Mouse (Mus musculus) telencephalon, adult 2 months (tissue): ENCODE results near the gene Lrch1.

Source experiments
- DNase-seq: peaks from one replicate; pipeline ENCODE4 v3.0.0-alpha.2; 2011; ENCODE audit warnings: low read depth, low spot score

Lrch1 gene

GRCm38 (mm10) chr14:74922039-74922736, 25.5 kb downstream of the Lrch1 start:
- no peak for DNase-seq

- DNase-seq, result no peak
Observed at GRCm38 (mm10) chr14:74921471-74921870, 26.2 kb downstream of the Lrch1 start.

- no peak for DNase-seq
Observed at GRCm38 (mm10) chr14:74919132-74919531, 28.5 kb downstream of the Lrch1 start.

- no peak for DNase-seq
Observed at GRCm38 (mm10) chr14:74918521-74919103, 29.1 kb downstream of the Lrch1 start.

GRCm38 (mm10) chr14:74917504-74918124, 30.1 kb downstream of the Lrch1 start:
- DNase-seq, result no peak

GRCm38 (mm10) chr14:74916691-74917090, 31.0 kb downstream of the Lrch1 start:
- no peak for DNase-seq

GRCm38 (mm10) chr14:74916075-74916474, 31.6 kb downstream of the Lrch1 start:
- no peak for DNase-seq

GRCm38 (mm10) chr14:74915658-74916057, 32.0 kb downstream of the Lrch1 start:
- no peak for DNase-seq

- peak; percentile 77 for DNase-seq
Observed at GRCm38 (mm10) chr14:74915025-74915424, 32.7 kb downstream of the Lrch1 start.

GRCm38 (mm10) chr14:74913381-74914230, 34.1 kb downstream of the Lrch1 start:
- DNase-seq, result no peak

GRCm38 (mm10) chr14:74910363-74910762, 37.3 kb downstream of the Lrch1 start:
- no peak for DNase-seq

- DNase-seq, result no peak
Observed at GRCm38 (mm10) chr14:74909021-74909420, 38.7 kb downstream of the Lrch1 start.

- no peak for DNase-seq
Observed at GRCm38 (mm10) chr14:74908250-74908649, 39.4 kb downstream of the Lrch1 start.

- peak; percentile 64 for DNase-seq
Observed at GRCm38 (mm10) chr14:74907706-74908105, 40.0 kb downstream of the Lrch1 start.

- DNase-seq, result no peak
Observed at GRCm38 (mm10) chr14:74905990-74906389, 41.7 kb downstream of the Lrch1 start.

GRCm38 (mm10) chr14:74904442-74904841, 43.2 kb downstream of the Lrch1 start:
- no peak for DNase-seq

GRCm38 (mm10) chr14:74903047-74903446, 44.6 kb downstream of the Lrch1 start:
- DNase-seq, result no peak

GRCm38 (mm10) chr14:74900705-74901369, 46.8 kb downstream of the Lrch1 start:
- DNase-seq, result no peak

GRCm38 (mm10) chr14:74899953-74900704, 47.5 kb downstream of the Lrch1 start:
- no peak for DNase-seq

- no peak for DNase-seq
Observed at GRCm38 (mm10) chr14:74898939-74899338, 48.7 kb downstream of the Lrch1 start.

GRCm38 (mm10) chr14:74893693-74894092, 54.0 kb downstream of the Lrch1 start:
- DNase-seq, result no peak
